Mouse (Mus musculus): ENCODE results near the gene Epha7.

- no peak for TF ChIP-seq POLR2AphosphoS5 (IDR thresholded peaks at IDR 0.05; ENCODE audit: insufficient replicate concordance, low read depth, low read length)
- no peak for TF ChIP-seq TAL1 (conservative IDR thresholded peaks at IDR 0.05; ENCODE audit: low read depth, low read length)
- TF ChIP-seq CTCF (IDR thresholded peaks at IDR 0.05; ENCODE audit: low read depth, low read length), result no peak
- no peak for TF ChIP-seq GATA1 (IDR thresholded peaks at IDR 0.05; ENCODE audit: borderline replicate concordance, low read length)
Measured at GRCm38 (mm10) chr4:28895480-28895879, 82.5 kb downstream of the Epha7 start.
